Mouse (Mus musculus) adrenal gland, adult 18-20 months (tissue): ENCODE results near the gene Znhit1. TPM values are rescaled to one million over a fixed set of nuclear protein-coding genes. Genes with fewer than 3 reads are reported as not detected.

ENCODE experiments used
- microRNA-seq, 2 experiments: library from miRNA; unstranded; fragments of <30 nt; microRNA quantifications; one replicate each; pipeline ENCODE4 v1.2.0; 2021; ENCODE audit warnings: borderline number of aligned reads in 2 of 2
- total RNA-seq, 2 experiments: library from RNA; stranded (reverse); gene quantifications; 1 replicate in 1 of 2; 2 replicates in 1 of 2; pipeline ENCODE4 v1.2.3; 2021

Znhit1 gene
- total RNA-seq, 2 experiments from 2014 or later: 87.2 to 93.5 TPM

Small RNAs within 50 kb of the gene (microRNA-seq; reads per million reads assigned to microRNA genes)
- gene Mir702: 32.6 to 59.4 reads per million in 2 experiments

Other genes with a start within 250 kb of the Znhit1 start
- gene Col26a1, start 104.8 kb downstream of the Znhit1 start, total RNA-seq: under 1 TPM in 1 of 2 experiments, not detected in 1; 0.60 TPM
- gene Ift22, start 79.9 kb downstream of the Znhit1 start, total RNA-seq: 10 to 100 TPM; 26.0 to 34.6 TPM
- gene Fis1, start 34.7 kb downstream of the Znhit1 start, total RNA-seq: 100 to 1,000 TPM; 184 to 185 TPM
- gene Cldn15, start 21.4 kb downstream of the Znhit1 start, total RNA-seq: 10 to 100 TPM; 12.7 TPM
- 10 to 100 TPM; 68.7 to 72.3 TPM for gene Plod3, start 1.0 kb downstream of the Znhit1 start, total RNA-seq
- 10 to 100 TPM; 12.8 to 15.6 TPM for gene Vgf, start 38.4 kb upstream of the Znhit1 start, total RNA-seq
- gene Ap1s1, start 58.1 kb upstream of the Znhit1 start, total RNA-seq: 10 to 100 TPM; 90.6 to 96.8 TPM
- 10 to 100 TPM in 1 of 2 experiments, 1 to 10 TPM in 1; 3.3 to 17.1 TPM for gene Serpine1, start 84.2 kb upstream of the Znhit1 start, total RNA-seq
- 10 to 100 TPM; 39.1 to 42.2 TPM for gene Trim56, start 128.2 kb upstream of the Znhit1 start, total RNA-seq
- gene Muc3, start 161.3 kb upstream of the Znhit1 start, total RNA-seq: not detected
- under 1 TPM; 0.20 to 0.32 TPM for gene Muc3a, start 224.4 kb upstream of the Znhit1 start, total RNA-seq